Mouse (Mus musculus) cerebellum, adult 18-20 months (tissue): ENCODE measurements at regions not wholly inside any gene's neighbourhood (a gene's known extent, or its start where the extent isn't known, plus 50 kb on each side); places are given as distances from the start of the nearest gene placed in this dataset.

Experiments
- DNase-seq, 2 experiments: peaks; one replicate each; pipeline ENCODE4 v3.0.0; 2021

DNA sequence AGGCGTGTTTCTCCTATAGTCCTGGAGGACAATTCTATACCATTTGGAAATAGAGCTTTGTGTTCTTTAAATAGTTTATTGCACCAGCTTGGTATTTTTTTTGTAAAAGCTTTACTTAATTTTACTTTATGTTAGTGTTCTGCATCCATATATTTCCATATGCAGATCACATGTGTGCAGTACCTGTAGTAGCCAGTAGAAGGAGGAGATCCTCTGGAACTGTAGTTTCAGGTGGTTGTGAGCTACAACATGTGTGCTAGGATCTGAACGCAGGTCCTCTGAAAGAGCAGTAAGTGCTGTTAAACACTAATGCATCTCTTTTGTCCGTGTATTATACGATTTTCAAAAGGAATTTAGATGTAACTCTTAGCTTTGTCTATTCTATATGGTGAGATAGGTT, 335.2 kb downstream of the Gm21750 start:
- no peak for DNase-seq

DNA sequence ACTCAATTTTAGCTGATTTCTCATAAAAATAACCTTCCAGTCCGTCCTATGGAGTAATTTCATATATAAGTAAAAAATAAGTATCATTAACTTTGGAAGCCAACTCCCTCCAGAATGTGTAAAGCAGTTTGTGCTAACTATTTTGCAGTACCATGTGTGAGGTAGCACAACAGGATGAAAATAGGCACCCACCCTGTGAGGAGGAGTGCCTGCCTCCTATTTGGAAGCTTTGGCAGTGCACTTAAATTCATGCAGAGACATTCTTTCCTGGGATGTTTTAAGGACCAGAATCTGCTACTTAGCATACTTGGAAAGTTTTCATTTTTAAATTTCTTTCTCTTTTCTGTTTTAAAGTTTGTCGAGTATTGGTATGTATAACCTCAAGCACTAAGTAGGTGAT, 336.8 kb downstream of the Gm21750 start:
- DNase-seq: no peak

GRCm38 (mm10) chr14:73999409-73999909, 338.4 kb downstream of the Gm21750 start:
- no peak for DNase-seq

DNA sequence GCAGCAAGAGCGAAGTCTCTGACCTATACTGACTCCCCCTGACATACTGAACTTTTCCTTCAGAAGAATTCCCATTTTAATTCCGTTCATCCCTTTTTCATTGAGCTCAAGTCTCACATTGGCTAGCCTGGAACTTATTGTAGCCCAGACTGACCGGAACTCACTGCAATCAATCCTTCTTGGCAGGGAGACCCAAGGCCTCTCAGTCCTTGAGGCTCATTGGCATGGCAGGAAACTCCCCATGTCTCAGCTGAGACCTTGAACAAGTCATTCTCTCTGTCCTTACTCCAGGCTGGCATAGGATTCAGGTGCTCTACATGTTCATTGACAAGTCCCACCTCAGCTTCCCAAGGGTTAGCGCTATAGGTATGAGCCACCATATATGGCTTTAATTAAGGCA, 345.9 kb downstream of the Gm21750 start:
- no peak for DNase-seq

- no peak for DNase-seq
Measured at GRCm38 (mm10) chr14:74011555-74011954, 350.5 kb downstream of the Gm21750 start.

GRCm38 (mm10) chr14:74019421-74019820, 358.4 kb downstream of the Gm21750 start:
- DNase-seq: no peak

DNA sequence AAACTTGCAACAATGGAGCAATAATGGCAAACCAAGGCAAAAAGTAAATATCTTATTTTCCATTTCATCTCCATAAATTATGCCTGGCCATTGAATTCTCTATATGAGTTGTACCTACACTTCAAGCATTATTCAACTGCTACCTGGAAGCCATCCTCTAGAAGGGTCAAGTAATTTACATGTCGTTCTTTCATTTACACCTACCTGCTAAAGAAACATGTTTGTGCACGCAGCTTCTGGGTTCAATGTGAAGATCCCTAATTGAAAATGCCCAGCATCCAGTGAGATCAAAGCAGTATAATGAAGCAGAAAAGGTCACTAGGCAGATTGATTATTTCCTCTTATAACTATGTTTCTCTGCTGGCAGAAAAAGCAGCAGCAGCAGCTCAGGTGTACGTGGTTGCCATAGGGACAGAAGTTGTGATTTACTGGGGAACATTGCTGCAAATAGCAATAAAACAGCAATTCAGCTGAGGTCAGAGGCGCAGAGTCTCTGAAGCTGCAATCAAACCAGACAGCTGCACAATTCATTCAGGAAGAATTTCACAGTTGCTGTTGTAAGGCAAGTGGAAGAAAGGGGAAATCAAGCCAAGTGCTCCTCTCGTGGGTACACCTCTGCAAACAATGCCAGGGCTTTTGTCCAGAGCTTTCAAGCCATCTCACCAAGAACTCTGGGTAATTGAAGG, 386.1 kb downstream of the Gm21750 start:
- no peak for DNase-seq

DNA sequence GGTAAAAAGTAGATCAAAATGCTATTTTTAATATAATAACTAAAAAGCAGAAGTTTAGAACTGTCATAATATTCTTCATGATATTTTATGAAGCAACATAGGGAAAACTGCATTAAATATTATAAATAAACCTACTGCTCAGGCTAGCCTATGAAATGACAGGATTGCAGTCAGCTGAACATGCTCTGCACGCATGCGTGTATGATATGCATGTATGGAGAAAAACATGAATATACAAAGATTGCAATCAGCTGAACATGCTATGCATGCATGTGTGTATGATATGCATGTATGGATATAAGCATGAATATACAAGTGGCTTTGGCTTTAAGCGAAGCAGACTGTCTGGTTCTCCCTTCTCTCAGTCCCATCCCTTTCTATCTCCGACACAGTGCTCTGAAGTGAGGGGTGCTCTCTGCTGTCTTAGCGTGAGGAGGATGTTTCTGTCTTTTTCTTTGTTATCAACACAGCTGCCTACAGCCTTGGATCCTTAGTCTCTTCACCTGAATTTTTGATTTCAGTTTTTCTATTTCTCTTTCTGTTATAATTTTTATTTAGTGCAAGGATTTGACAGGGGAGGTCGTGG, 386.8 kb downstream of the Gm21750 start:
- DNase-seq: no peak

GRCm38 (mm10) chr14:74048386-74048785, 387.4 kb downstream of the Gm21750 start:
- DNase-seq: no peak

DNA sequence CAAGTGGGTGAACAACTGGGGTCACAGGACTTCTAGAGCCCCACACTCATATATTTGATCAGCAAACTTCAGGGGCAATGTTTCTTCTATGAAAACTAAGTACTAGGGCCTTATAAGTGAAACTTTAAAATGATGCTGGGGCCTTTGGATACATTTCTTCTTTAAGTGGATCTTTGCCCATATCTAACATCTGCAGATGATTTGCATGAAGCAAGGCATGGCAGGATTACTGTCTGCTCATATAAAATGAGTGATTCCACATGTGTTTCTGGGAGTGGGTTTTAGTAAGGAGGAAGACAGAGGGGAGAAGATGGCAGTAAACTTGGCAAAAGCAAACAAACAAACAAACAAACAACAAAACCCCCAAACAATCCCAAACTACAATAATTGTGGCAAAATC, 405.0 kb downstream of the Gm21750 start:
- DNase-seq: no peak

- no peak for DNase-seq
Measured at GRCm38 (mm10) chr14:74093016-74093415, 432.0 kb downstream of the Gm21750 start.

- DNase-seq: no peak
Measured at GRCm38 (mm10) chr14:74099696-74100095, 438.7 kb downstream of the Gm21750 start.

DNA sequence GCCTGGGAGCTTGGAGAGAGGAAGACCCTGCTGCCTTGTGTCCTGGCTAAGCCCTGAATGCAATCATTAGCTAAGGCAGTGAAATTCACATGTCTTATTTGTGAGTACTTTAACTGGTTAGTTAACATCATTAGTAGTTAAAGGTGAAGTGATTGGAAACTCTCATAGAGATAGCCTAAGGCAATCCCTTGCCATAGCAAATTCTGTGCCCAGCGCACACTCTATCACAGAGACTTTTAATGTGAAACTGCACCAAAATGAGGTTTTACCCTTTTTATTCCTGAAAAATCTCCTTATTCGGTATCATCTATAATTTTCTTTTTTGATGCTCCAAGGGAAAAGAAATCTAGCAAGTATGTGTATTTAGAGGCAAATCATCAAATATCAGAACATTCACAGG, 451.6 kb downstream of the Gm21750 start:
- DNase-seq: no peak

- DNase-seq: no peak
Measured at GRCm38 (mm10) chr14:74113116-74113515, 452.1 kb downstream of the Gm21750 start.

DNA sequence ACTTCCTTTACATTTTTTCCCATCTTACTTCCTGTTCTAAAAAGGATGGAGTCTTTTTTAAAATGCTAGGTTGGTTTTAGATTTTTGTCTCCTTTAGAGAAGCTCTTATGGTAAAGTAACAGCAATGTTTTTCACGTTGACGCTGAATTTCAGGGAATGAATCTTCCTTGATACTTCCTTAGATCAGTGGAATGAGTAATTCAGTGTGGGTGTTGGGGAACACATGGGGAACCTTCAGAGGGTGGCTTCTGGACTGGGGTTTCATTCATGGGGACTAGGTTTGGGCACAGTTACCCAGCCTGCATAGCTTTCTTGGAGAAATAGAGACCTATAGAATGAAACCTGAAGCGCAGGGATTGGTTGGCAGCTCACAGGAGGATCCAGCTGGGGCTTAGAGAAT, 452.5 kb downstream of the Gm21750 start:
- no peak for DNase-seq

DNA sequence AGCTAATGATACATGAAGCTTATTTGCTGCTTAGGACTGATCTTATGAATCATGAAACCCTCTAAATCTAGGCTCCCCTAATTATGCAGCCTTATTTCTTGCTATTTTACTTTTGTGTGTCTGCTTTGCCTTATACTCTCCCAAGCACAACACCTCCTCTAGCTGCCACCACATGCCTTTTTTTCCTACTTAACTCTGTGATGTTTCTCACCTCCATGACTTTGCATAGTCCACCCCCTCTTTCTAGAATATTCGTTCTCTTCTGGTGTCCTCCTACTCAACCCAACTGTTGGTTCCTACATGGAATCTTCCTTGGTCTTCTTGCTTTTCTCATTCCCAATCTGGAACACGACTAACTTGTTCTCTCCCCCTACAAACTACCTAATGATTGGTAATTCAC, 456.7 kb downstream of the Gm21750 start:
- DNase-seq: no peak

GRCm38 (mm10) chr14:74145202-74145700, 484.2 kb downstream of the Gm21750 start:
- DNase-seq: no peak

DNA sequence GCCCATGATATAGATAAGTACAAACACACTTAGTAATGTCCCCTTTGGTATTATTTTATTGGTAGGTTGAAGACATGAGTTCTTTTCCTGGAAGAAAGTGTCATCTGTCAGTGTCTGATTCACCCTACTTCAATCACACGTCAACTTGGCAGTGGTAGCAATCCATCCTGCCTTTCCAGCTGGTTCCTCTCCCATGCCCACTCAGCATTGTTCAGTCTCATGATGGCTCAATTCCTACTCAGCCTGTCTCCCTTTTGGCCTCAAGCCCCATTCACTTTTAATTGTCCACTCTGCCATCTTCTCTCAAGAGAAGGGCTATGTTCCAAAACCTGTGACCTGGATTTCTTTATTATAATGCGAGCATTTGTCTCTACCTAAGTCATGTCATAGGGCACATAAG, 474.4 kb upstream of the Htr2a start:
- no peak for DNase-seq

DNA sequence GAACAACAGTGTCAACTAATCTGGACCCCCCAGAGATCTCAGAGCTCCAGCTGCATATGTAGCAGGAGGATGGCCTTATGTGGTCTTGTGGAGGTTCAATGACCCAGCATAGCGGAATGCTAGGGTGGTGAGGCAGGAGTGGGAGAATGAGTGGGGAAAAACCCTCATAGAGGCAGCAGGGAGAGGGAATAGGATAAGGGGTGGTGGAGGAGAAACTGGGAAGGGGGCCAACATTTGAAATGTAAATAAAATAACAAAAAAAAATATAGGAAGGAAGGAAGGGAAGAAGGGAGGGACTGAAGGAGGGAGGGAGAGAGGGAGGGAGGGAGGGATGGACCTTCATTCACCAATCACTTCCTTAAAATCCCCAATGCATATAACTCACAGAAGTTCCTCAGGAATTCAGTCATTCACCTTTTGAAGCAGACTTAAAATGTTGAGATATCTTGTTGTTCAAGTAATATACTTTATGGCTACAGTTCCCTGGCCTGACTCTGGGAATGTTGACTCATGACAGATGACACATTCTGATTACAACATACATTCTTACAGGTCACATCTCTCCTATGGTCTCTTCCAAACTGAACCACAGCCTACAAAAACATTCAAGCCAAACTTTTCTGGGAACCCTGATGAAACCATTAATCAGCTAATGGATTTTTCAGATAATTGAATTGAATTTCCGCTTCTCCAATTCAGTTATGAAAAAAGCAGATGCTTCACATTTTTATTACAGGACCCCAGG, 471.3 kb upstream of the Htr2a start:
- DNase-seq: no peak

- DNase-seq: no peak
Measured at GRCm38 (mm10) chr14:74180066-74180465, 460.6 kb upstream of the Htr2a start.

GRCm38 (mm10) chr14:74182996-74183395, 457.6 kb upstream of the Htr2a start:
- no peak for DNase-seq

GRCm38 (mm10) chr14:74201710-74202109, 438.9 kb upstream of the Htr2a start:
- DNase-seq: no peak

DNA sequence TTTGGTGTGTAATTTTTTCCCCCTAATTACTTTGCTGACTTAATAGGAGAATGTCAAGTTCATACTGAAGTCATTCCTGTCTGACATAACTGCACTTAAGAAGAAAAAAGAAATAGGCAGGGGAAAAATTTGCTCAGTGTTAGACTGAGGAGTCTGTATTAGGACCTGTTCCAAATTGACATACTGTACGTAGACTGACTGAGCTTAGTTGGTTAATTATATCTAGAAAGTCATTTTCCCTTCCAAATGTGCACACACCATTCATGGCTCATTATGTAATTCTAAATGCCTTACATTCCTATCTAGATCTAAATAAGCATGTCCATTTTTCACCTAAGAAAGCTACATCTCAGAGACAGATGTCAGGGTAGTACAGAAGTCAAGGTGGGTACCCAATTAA, 435.6 kb upstream of the Htr2a start:
- DNase-seq: no peak

DNA sequence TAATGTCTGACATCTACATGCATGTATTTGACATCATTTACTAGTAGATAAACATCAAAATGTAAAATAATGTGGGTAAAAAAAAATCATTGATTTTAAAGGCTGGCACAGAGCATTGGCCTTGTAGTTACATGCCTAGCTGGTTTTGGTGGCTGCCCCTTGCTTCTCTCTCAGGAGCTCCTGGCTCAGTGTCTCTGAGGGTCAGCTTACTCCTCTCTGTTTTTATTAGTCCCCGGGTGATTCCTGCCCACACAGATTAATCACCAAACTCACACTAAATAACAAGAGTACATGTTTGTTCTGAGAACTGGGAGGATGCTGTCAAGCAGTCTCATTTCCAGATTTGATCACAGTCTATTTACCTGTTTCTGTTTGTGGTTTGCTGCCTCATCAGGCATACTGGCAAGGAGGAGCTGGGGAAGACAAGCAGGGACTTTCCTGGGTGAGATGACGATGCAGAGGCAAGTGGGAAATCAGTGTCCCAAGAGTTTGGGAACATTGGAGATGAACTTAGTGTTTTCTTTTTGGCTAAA, 422.7 kb upstream of the Htr2a start:
- no peak for DNase-seq
